Mouse (Mus musculus) naive thymus-derived CD4-positive, alpha-beta T cell, adult 2 months (primary cell): Measurements from ENCODE around the gene Crygc.
A peak's percentile ranks its signal among the peaks of the same experiment; 100 is the strongest.

Experiments used
- DNase-seq: peaks from one replicate; pipeline ENCODE4 v3.0.0-alpha.2; 2011; ENCODE audit warnings: low read depth

Crygc gene

DNA sequence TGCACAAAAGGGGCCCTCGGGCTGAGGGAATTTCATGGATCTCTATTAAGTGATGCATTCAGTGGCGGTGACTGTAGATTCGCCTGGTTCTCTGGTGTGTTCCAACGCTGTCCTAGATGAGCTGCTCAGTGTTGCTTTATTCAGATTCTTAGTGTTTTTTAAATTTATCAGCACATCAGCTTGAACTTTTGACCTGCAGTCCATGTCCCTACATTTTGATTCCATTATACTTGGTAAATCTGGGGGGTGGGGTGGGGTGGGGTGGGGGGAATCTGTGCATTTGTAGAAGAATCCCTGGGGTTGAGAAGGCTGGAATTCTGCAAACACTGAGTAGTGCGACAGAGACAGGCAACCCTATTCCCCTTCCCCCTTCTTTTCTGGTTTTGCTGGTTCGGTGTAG lies at the start of gene Crygc:
Crygc (minus strand) TSS at position 101 of the 400 bp plus-strand sequence.
- no peak for DNase-seq

DNA sequence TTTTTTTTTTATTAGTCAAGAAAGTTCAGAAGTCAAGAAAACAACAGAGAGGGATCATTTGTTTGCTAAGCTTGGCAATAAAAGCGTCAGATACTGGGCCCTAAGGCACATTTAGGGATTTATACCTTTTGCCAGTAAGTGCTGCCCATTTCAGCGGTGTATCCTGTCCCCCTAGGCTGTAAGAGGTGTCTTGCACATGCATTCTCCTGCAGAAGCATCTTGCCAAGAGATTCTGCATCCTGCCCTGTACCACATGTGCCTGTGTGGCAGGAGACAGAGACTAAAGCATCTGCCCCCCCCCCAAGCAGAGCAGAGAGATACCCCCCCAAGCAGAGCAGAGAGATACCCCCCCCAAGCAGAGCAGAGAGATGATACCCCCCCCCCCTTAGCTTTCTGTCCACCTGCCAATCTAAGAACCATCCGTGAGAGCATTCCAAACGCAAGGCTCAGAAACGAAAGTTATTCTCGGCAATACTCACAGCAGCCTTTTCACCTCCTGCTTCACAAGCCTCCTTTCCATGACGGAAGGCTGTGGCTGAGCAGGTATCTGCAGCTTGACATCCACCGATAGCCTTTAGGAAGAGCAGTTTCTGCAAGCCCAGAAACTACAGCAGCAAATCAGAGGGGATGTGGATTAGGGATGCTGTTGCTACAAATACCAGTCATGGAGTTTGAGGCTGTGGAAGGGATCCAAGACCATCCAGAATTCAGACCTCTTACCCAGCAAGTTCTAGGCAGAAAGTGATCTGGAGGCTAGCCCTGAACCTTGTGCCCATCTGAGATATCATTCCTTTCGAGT lies 49.3 kb upstream of the Crygc start, which contains the start of gene D630023F18Rik:
D630023F18Rik (minus strand) TSS at position 641 of the 799 bp plus-strand sequence.
- no peak for DNase-seq

DNA sequence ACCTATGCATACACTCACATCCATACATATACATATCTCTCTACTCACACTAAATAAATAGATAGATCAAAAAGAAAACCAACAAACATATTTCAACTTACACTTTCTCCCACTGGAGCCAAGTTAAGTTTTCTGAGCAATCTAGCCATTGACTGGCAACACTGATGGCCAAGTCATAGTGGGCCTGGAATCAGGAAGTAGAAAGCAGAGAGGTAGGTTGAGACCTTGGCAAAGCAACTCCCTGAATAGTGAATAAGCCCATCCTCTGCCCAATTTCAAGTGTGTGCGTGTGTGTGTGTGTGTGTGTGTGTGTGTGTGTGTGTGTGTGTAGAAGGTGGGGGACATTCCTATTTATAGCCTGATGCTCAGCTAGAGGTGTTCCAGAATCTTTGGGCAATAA lies 45.9 kb upstream of the Crygc start, which contains the start of gene Gm28845:
Gm28845 (minus strand) TSS at position 121 of the 400 bp plus-strand sequence.
- no peak for DNase-seq

DNA sequence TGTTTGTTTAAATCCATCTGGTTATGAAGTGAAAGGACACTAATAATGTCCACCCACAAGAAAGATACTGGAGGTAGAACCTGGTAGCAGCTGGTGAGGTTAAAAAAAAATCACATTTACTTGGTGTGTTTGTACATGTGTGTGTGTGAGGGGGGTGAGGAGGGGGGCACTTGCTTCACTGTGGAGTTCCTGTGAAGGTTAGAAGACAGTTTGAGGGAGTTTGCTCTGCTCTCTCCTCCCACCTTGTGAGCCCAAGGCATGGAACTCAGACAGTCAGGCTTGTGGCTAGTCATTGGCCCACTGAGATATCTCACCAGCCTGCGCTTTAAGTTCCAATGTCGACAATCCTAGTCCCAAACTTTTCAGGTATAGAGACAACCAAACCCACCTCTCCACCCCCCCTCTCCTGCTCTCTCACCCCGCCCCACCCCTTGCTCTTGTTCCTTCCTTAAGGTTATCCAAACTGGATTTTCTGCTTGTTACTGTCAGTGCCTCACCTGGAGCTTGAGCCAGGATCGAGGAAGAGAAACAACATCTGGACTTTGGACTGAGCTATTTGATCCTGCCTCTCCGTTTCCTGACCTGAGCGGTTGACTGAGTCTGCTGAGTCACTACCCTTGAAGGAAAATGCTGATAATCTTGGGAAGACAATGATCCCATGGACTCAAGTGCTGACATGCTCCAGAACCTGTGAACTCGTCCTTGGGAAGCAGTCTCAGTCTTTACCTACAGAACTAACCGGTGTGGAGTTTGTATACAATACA lies 44.8 kb upstream of the Crygc start:
- no peak for DNase-seq

DNA sequence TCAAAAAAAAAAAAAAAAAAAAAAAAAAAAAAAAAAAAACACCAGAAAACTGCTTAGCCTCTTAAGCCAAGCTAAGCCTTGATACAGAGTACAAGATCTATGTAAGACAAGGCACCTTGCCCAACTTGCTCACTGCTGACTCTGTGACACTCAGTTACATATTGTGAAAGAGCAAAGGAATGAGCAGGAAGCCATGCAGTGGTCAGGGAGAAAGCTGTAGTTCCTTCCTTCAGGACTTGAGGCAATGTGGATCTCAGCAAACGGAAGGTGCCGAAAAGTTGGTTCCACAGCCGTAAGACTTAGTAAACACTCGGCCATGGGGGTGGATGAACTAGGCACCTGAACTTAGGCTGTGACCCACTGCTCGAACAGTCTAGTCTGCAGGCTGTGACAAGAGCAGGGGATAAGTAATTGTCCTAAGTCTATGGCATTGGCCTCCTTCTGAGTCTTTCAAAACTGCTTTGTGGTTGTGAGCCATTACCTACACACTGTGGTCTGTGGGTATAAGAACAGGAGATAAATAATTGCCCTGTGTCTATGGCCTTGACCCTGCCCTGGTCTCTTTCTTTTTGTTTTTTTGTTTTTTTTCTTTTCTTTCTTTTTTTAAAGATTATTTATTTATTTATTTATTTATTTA lies 40.2 kb upstream of the Crygc start:
- DNase-seq: no peak

DNA sequence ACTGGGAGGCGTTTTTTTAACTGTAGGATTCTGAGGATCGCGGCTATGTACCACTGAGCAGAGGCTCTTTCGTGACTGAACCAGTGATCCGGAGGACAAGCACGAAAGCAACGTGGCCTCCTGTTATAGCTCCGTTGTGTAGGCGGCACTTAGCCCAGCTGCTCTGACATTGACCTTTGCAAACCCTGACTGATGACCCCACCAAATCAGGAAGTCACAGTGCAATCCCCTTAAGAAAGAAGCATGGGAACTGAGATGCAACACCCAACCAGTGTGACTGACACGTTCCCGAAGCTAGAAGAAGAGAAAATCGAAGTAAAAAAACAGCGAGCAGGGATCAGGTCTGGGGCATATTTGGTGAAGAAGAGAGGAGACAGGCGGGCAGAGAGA lies 39.3 kb upstream of the Crygc start:
- DNase-seq: no peak

DNA sequence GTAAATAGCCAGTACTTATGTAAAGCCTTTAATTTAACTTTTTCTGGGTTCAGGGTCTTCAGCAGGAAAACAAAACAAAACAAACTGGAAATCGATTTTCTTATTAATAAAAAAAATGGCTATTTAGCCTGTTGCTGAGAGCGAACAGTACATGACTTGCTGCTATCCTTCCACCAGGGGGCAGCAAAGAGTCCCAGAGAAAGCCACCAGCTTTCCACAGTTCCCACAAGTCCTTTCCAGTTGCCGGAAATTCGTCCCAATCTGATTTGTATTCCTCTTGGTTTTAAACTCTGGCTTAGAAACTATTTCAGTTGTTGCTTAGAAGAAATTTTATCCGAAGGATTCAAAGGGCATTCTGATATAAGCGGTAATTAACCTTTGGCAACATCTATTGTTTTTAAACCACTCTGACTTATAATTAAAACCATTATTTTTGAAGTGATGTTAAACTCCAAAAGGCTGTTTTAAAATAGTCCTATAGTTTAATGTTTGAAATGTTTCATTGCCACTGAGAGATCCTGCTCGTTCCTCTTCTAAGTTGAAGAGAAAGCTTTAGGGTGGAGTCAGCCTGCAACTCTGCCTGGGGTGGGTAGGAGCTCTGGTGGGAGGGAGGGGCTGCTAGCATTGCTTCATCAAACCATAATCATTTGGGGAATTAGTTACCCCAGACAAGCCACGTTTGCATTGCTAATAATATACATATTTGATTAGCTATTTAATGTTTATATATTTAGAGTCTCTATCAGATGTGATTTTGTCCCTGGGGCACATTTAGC lies 38.7 kb upstream of the Crygc start:
- DNase-seq: peak; percentile 65

DNA sequence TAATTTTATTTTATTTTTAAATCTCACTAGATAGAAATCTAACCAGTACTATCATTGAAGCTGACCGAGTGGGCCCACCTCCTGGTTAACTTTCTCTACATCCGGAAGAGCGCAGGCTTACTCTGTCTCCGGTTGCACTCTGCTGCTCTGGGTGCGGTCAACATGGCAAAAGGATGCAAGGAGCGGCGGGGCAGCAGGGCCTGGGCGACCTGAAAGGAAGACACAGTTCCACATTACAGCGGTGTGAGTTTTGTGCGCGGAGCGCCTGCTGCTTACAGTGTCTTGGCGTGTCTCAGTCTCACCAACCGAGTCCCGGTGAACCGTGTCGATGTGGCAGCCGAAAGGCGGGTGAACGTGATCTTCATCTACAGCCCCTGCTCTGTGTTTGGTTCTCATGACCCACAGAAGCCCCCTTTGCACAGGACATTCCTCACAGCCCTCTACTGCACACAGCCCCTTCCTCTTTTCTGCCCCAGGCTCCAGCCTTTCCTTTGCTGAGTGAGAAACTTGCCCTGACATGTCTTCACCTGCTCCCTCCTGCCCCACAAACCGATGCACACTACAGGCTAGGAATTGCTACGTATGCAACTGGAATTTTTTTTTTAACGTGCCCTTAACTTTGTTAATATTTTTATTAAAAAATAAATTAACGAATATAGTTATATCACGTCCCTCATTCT lies 36.4 kb upstream of the Crygc start:
- DNase-seq: no peak

DNA sequence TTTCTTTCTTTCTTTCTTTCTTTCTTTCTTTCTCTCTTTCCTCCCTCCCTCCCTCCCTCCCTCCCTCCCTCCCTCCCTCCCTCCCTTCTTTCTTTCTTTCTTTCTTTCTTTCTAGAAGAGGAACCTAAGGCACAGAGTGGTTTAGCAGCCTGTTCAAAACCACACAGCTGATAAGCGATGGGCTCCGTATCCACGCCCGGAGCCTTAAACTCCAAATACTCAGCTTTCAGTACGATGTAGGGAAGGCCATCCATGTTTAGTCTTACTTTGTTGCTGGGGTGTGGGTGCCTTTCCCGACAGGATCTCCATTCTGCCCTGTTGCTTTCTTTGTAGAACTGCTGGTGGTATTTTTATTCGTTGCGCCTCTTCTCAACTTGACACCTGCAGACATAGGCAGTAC lies 35.7 kb upstream of the Crygc start:
- DNase-seq: no peak

DNA sequence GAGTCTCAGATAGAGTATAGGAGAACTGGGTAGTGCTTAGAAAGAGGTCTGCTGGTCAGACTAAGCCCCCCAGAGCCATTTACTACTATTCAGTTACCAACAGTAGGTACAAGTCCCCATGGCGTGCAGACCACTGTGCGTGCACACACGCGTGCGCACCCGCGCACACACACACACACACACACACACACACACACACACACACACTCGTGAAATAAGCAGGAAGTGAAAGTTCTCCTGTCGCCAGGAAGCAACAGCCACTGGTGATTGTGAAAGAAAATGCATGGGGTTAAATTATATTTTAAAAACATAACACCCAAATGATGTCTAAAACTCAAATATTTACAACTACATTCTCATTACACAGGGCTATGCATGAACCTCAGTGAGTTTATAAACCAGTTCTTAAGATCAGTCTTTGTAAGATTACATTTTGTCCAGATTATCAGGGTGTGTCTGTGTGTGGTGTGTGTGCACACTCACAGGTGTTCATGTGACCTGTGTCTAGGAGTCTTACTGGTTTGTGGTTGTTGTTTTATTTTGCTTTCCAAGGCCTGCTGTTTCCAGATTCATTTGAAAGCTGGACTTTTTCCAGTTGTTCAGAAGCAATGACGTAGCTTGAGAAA lies 34.3 kb upstream of the Crygc start:
- DNase-seq: no peak

DNA sequence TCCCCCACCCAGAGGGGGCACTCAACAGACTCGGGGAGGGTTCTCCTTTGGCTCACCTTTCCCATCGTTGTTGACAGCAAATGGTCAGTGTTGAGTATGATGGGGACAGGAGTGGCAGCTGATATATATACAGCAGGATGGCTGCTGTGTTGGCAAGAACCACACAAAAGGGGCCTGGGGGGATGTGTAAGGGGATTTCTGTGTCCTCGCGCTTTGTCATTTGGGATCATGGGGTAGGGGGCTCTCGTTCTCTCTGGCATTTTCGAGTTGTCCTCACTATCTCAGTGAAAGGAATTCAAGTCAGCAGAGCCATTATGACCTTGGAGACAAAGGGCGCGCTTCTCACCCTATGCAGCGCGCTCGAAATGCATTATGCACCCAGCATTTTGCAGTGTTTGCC lies 29.8 kb upstream of the Crygc start, which contains the start of gene Cryga:
Cryga (minus strand) TSS at position 101 of the 400 bp plus-strand sequence.
- DNase-seq: no peak

DNA sequence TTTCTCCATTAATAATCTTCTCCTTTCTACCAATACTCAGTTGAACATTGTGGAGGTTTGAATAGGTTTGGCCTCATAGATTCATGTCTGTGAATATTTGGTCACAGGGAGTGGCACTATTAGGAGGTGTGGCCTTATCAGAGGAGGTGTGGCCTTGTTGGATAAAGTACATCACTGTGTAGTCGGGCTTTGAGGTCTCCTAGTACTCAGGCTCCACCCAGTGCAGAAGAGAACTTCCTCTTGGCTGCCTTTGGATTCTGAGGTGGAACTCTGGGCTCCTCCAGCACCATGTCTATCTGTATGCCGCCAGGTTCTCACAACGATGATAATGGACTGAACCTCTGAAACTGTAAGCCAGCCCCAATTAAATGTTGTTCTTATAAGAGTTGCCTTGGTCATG lies 23.5 kb upstream of the Crygc start:
- no peak for DNase-seq

DNA sequence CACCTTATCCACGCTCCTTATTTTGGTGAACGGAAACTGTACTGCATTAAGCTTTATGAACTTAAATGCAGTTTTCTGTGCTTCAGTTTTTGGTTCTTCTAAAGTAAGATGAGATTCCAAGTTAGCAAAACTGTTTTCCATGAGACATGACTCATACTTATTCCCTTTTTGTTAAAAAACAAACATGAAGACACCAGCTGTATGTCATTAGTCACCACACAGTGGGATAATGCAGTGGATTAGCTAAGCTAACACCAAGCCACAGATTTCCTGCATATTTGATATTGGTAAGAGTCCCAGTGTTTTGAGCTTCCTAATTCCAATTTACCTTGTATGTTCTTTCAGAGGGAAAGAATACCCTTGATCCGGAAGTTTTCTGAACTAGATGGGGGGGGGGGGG lies 18.1 kb upstream of the Crygc start:
- DNase-seq: no peak

DNA sequence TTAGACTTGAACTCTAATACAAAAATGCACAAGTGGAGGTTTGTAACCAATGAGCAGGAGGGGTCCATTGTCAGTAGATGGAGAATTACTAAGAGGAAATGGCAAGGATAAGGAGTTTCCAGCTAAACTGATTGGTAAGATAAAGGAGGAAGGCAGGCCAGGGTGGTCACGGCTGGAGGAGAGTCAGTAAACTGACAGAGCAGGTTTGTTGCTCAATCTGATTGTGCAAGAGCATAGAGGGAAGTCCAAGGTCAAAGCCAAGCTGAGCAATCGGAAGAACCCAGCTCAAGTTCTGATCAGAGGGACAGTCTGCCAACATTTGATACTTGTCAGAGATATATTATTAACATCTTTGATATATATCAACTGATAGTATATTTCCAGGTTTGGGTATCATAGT lies 16.9 kb upstream of the Crygc start:
- DNase-seq: no peak

DNA sequence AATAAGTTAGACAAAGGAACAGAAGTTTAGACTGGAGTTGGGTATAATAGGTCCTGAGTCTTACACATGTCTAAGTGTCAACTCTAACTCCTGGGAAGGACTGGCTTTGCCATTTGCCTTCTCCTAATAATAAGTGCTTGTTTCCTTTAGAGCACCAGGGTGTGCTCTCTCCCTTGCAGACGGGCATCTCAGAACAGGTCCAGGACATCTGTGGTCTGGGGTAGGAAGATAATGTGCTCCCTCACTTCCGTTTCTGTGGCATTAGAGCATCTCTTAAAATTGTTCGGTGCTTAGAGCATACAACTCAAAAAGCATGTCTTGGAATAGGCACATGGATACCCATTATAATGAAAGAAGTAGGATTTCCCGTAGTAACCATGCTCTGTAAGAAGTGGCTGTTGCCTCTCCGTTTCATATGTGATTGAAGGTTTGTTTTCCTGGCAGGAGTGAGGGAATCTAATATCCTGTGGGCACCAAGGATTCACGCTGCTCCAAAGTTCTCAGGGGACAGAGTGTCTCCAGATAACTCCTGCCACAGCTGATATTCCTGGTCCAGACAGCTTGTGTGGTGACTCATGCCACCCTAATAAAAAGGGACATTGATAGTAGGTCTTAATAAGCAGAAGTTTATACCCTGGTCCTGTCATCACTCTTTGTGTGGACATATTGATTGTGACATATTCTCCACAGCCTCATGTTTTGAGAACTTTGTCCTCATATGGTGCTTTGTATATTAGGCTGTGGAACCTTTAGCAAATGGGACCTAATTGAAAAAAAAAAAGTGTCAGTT lies 15.3 kb upstream of the Crygc start:
- DNase-seq: no peak

DNA sequence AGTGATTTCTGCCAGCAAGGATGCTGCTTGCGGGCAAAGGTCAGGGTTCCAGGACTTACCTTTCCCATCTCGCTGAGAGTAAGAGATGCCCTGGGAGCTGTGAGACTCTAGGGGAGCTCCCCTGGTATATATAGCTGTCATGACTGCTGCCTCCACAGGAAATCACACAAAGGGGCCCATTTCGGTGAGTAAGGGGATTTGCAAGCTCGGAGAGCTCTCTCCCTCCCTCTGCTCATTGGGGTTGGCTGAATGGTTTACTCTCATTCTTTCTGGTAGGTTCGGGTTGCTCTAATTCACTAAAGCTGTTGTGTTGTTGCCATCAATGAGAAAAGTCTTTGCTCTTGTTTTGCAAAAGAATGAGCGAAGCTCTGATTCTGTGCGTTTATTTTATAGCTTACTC lies 8.7 kb upstream of the Crygc start, which contains the start of gene Crygb:
Crygb (minus strand) TSS at position 101 of the 400 bp plus-strand sequence.
- no peak for DNase-seq

DNA sequence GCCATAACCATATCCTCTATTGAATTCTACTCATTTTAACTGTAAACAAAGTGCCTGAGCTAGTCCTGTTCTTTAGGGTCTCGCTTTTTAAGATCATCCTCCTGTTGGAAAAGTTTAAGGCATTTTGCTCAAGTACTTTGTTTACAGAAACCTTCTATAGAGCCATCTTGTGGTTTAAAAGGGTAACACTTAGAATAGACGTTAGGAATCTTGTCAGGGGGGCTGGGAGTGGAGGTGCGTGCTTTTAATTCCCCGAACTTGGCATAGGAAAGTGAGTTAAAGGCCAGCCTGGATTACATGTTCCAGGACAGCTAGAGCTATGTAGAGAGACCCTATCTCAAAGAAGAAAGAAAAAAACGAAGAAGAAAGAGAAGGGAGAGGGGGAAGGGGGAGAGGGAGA lies 2.1 kb upstream of the Crygc start:
- DNase-seq: no peak

DNA sequence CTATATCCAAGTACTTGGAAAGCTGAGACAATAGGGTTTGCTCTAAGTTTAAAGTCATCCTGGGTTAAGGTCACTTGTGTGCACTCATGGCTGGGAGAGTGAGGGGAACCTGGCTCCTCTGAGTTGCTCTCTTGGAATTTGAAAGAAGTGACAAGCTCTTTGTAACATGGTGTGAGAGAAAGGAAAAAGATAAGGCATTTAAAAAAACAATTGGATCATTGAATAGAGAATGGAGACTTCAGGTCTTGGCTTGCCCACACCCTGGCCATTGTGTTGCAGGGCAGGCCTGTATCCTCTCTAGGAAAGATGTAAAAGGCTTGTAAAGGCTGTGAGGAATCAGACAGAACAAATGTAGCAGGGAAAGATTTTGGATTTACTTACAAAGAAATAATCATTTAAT lies 5.6 kb downstream of the Crygc start:
- DNase-seq: no peak

DNA sequence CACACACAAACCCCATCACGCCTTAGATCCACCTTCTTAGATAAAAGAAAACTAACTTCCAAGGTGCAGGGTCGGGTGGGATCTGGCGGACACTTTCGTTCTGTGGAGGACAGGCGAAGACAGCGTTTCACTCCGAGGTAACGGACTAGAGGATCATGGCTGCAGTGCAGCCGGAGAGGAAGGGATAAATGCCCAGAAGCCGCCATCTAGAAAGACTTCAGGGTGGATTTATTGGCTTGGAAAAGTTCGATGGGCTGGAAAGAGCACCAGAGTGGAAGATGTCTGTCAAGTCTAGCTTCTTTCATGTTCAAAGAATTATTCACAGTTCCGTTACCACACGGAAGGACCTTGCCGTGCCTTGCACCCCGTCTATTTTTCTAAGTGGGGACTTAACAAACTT lies 9.3 kb downstream of the Crygc start:
- no peak for DNase-seq

DNA sequence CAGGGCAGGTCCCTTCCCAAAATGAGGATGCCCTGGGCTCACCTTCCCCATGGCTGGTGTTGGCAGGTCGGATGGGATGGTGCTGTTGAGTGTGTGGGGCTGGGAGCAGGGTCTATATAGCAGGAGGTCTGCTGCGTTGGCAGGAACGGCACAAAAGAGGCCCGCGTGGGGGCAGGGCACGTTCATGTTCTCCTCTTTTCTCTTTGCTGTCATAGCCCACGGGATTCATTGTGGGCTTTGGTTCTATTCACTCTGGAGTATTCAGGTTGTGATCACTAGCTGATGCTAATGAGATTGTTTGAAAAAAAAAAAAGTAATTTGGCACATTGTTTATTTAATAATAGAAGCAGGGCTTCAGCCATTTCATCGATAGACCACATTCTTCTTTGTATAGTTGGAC lies 10.1 kb downstream of the Crygc start, which contains the start of gene Crygd:
Crygd (minus strand) TSS at position 101 of the 400 bp plus-strand sequence.
- DNase-seq: no peak
